Mouse (Mus musculus): ENCODE measurements at regions not wholly inside any gene's neighbourhood (a gene's known extent, or its start where the extent isn't known, plus 50 kb on each side); places are given as distances from the start of the nearest gene placed in this dataset.
A peak's percentile ranks its signal among the peaks of the same experiment; 100 is the strongest.

DNA sequence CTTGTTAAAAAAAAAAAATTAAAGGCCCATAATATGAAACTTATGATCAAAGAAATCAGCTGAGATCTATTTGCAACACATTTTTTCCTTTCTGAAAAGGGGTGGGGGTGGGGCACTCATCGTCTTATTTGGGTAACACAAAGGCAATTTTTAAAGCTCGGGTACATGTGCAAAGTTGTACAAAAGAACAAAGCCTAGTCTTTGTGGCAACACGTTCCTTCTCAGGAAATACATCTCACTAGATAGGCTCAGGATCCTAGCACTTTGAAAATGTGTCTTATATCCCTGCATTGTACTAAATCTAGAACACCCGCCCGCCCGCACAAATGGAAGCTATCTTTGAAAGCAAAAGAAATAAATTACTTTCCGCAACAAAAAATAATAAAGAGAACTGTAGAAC is 158.2 kb downstream of the Sox4 start:
- DNase-seq (ENCODE audit: low spot score in 2 of 2) = peak in 1 of 2 experiments; percentile 37

DNA sequence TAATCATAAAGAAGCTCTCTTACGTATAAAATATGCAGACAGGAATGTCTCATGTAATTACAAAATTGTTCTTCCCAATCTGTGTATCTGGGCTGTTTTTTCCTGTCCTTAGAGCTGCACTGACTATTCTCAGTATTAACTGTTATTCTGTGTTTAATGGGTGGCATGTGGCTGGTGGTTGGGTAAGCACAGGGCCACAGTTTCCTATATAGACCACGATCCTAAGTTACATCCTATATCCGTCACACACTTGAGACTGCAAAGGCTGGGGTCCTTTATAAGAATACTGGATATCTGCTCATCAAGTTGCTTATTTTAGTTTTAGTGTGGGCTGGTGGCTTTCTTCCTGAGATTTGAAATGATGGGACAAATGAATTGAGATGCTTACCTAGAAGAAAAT is 159.0 kb downstream of the Sox4 start:
- no peak for DNase-seq (ENCODE audit: low spot score in 2 of 2)

DNA sequence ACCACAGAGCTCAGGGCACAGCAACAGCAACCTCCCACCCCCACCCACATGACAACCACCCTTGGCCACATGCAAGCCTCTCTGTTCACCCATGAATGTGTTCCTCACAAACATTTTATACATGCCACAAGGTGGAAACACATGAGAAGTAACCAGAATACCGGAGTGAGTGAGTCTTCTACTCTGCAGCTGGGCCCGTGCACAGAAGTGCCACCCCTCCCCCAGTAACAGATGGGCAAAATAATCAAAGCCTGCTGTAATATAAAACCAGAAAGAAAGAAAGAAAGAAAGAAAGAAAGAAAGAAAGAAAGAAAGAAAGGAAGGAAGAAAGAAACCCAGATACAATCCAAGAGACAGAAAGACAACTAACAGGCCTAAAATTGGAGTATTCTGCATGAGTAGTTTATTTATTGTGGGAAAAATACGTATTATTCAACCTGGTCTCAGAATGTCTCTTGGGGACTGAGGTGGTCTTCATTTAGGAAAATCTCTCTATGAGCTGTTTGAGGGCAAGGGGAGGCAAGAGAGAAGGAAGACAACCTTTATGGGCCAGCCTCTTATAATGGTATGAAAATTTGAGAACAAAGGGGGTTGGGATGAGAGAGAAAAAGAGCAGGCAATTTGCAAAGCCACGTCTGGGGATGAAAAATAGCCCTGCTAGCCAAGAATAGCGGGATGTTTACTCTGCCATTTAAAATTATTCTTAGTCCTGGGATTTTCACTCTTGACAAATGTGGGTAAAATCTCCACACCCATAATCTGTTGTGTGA is 160.2 kb downstream of the Sox4 start:
- no peak for DNase-seq (ENCODE audit: low spot score in 2 of 2)

DNA sequence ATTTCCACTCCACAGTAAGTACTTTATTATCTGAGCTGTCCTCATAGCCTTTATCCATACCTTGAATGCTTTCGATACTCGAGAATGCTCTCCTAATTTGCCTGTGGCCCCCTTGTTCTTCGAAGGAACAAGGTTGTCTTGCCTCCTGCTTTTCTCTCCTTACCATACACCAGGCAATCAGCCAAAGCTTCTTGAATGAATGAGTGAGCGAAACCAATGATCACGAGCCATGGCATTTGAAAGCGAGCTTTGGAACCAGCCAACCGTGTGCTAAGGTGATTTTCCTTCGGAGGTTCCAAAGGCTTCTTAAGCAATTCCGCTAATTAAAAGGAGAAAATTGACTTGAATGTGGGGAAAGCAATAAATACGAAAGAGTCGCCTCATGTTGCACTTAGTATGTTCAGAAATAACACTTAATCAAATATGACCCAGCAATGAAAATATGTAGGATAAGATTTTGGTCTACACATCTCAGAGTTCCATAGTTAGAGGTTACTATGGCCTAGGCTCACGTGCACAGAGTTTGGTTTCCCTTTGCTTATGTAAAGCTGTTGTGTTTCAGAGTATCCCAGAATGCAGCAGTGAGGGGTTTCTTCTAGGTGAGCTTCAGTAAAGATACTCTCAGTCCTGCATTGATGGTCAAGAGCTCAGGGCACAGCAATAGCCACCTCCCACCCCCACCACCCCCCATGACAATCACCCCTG is 160.9 kb downstream of the Sox4 start:
- DNase-seq (ENCODE audit: low spot score in 2 of 2) = no peak

DNA sequence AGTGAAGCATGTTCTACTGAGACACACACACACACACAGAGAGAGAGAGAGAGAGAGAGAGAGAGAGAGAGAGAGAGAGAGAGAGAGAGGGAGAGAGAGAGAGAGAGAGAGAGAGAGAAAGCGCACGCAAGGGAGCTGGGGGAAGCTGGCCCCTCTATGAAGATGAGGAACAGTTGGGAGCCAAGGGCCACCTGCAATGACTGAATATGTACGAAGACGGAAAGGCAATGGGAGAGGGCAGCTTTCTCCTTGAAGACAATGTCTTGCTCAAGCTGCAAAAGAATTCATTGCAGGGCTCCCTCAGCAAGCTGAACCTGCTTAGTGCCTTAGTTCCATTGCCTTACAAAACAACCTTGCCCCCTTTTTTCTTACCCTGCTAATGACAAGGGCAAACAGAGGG is 163.1 kb downstream of the Sox4 start:
- no peak for DNase-seq (ENCODE audit: low spot score in 2 of 2)

DNA sequence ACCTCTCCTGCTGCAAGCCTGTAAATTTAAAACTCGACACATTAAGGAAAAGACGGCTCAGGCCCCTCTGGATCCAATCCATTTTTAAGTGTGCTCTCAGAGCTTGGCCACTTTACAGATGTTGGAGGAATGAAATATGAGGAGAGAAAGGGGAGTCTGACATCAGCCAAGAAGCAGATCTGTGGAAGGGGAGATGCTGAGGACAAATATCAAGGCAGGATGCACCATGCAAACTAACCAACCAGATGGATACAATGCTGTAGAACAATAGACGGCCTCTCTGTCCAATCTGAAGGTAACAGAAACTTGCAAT is 166.2 kb downstream of the Sox4 start:
- no peak for DNase-seq (ENCODE audit: low spot score in 2 of 2)

DNA sequence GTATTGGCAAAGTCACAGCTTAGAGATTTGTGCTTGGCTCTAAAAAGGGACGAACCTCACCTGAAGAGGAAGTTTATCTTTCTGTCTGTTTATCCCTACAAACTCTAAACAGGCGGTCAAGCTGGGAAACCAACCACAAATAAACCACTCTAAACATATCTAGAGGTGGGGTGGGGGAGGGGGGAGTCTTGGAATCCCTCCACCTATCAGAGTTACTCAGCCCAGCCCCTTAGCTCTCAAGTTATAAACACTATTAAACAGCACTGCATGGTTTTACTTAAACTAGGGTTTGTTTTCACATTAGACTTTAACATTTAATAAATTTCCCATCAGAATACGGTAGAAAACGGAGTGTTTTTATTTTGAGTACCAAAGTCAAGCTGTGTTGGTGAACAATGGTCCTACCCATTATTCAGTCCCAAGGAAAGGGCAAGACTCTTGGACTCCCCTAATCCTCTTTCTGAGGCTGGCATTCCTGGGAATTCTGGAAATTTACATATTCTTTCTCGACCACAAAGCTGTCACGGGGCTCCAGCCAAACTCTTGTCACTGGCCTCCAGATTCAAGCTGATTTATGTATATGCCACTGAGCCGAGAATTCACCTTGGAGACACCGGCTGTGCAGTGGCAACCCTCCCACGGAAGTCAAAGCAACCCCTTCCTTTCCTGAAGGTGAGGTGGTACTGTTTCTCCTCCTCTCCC is 166.7 kb downstream of the Sox4 start:
- no peak for DNase-seq (ENCODE audit: low spot score in 2 of 2)

DNA sequence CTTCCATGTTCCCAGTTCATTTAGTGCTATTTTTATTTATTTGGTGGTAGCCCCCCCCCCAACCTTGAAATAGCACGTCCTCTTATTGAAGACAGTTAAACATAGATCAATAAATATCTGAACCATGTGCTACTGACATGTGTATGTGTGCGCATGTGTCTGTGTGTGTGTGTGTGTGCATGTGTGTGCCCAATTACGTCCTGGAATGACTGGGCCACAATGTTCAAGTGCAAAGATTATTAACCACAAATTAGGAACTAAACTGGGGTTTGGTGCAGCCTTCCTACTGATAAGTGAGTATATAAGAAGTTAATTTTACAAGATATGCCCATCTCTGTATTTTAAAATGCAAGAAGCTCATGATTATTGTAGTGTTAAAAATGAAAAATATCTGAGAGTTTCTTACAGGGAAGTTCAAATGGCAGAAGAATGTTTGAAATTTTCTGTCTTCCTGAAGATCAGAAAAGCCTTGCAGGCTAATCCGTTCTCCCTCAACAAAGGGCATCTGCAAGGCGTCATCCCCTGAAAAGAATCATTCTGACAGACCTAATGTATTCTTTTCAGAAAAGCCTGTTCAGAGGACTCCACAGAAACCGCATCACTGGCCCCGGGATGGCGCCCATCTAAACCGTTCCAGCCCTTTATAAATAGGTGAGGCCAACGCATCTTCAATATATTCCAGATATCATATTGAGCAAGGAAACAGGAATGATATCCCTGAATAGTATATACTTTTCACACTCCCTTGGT is 170.8 kb downstream of the Sox4 start:
- DNase-seq (ENCODE audit: low spot score in 2 of 2) = no peak

DNA sequence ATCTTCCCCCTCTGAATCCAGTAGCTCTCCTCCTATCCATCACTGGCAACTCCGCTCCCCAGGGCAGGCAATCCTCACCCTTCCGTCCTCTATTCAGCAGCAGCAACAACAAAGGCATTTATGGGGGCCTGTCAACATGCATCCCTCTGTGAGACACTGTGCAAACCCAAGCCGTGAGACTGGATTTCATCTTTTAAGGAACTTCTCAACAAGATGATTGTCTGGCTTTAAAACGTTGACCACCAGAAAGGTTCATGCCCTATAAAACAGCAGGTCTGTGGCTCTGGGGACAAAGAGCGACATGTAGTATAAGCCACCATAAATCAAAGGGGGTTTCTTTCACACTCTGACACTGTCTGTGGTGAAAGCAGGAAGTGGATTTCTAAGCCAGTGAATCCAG is 171.4 kb downstream of the Sox4 start:
- no peak for DNase-seq (ENCODE audit: low spot score in 2 of 2)

DNA sequence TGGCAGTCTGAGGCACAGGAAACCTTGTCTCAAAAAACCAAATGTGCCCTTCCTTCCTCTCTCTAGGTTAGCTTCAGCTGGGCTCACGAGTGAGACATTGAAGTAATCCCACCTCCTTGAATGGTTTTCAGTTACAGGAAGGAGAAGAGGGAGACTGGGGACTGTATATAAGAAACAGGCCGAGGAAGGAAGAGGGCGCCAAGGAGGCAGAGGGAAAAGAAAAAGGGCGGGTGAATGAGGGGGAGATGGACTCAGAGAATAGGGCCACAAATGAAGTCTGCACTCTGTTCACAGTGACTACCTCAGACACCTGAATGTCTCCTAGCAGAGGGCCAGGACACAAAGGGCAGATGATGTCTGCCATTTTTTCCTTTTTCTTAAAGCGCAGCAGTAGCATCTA is 171.9 kb downstream of the Sox4 start:
- no peak for DNase-seq (ENCODE audit: low spot score in 2 of 2)

DNA sequence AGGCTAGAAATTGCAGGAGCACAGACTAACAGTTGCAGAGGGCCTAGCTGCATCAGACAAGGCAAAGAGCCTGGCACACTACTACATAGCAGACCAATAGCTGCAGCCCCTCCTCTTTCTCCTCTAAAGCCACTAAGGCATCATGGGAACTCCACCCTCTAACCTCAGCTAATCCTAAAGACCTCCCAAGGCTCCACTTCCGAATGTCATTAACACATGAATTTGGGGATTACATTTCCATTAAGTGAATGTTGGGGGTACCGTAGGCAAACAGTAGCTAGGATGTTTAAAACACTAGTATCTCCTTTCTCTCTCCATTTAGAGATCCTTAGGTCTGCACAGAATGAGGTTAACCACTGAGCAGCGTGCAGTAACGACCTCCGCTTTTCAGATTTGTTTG is 173.1 kb downstream of the Sox4 start:
- DNase-seq (ENCODE audit: low spot score in 2 of 2) = no peak

DNA sequence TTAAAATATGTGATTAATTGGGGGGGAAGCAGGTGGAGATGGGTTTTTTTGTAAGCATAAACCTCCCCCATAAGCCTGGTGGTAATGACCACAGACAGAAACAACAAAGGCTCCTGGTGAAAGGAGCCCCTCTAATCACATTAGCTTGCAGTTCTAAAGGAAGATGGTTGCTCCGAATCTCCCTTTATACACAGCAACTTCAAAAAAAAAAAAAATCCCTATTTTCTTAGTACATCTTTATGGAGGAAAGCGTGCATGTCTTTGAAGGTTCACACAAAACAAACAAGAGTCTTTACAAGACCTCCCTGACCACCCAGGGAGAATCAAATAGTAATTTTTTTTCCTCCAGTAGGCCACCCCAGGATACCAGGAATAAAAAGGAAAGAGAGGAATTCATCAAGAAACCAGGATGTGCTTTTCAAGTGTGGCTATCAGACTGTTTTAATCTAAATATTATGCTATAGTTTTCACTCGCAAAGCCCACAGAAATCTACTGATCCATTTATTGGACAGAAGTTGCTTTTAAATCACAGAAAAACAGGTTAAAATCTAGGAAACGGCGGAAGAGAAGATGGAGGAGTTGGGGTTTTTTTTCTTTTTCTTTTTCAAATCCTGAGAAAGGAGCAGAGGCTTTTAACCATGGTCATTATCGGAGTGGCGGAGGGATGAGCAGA is 178.2 kb downstream of the Sox4 start:
- no peak for DNase-seq (ENCODE audit: low spot score in 2 of 2)

DNA sequence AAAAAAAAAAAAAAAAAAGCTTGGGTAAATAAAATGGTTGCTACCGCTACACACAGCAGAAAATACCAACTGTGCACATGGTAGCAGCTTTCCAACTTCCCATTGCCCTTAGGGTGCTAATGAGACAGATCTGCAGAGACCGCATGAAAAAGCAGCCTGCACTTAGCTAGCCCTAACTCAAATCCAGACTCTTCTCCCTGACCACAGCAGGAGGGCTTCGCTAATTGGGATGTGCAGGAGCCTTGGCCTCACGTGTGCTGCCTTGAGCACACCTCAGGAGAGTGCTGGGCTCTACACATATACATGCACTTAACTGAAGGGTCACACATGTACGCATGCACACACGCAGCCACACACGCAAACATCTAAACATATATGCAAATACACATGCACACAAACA is 178.9 kb downstream of the Sox4 start:
- DNase-seq (ENCODE audit: low spot score in 2 of 2) = no peak

DNA sequence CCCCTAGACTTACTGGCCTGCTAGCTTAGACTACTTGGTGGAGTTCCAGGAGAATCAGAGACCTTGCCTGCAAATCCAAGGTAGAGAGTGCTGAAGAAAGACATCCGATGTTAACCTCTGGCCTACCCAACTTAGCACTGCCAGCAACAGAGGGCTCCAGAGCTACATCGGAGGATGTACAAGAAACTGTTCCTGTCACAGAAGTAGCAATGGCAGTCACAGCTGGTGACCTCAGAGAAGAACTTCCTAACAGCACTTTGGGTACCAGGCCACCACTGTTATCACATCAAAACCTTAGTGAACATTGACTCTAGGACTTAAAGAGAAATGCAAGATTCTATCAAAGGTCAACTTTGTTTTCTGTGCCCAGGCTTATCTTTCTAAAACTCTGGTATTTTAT is 180.0 kb downstream of the Sox4 start:
- no peak for DNase-seq (ENCODE audit: low spot score in 2 of 2)

DNA sequence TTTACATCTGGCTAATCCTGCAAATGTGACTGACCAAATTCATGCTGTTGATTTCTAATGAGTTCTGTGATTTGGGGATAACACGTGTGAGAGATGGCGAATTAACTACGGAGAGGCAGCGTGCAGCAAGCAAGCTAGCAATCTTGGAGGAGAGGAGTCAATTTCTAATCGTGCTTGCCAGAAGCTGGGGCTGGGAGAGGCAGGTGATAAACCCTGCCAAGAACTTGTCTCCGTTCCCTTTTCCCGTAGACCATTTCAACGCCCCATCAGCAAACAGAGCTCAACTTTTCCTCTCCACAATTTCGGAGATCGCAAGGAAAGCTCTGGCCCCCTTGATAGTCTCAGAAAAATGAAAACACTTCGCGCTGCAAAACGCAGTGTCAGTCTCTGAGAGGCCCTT is 183.0 kb downstream of the Sox4 start:
- DNase-seq (ENCODE audit: low spot score in 2 of 2) = no peak

DNA sequence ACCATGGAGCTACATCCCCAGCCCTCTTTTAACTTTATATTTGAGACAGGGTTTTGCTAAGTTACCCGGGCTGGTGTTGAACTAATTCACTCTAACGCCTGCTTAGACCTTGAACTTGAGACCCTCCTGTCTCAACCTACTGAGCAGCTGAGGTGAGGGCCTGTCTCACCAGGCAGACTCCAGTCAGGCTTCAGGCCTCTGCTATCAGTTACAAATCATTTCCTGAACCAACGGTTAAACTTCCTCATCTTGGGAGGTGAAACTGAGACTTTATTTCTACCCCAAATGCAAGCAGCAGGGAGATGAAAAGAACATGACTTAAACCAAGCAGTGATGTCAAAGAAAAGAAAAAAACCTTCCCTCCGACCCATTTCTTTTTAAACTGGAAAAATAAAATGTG is 183.5 kb downstream of the Sox4 start:
- no peak for DNase-seq (ENCODE audit: low spot score in 2 of 2)

DNA sequence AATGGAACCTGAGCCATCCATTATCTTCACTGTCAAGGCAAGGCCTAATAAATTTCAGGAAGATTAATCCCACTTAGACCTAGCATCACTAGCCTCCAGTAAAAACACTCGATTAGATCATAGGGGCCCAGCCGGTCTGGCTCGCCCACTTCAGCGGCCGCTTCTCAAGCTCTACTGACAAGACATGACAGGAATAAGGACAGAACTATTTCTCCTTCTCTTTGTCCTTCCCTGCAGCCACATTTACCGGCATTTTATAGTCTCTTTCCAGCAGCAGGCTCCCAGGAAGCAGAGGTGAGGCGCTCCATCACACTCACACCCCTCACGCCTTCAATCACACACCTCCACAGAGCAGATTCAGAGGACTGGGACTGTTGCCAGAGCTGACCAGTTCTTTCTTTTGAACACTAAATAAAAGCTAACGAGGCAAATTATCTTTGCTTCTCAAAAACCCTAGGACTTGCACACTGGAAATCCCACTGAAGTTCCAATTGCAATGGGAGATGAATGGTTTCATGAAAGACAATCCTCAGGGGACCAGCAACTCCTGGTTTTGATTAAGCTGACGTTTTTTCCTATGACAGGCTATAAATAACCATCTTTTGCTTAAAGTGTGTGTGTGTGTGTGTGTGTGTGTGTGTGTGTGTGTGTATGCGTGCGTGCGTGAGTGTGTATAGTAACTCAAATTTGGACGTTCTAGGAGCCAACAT is 184.6 kb downstream of the Sox4 start:
- no peak for DNase-seq (ENCODE audit: low spot score in 2 of 2)

DNA sequence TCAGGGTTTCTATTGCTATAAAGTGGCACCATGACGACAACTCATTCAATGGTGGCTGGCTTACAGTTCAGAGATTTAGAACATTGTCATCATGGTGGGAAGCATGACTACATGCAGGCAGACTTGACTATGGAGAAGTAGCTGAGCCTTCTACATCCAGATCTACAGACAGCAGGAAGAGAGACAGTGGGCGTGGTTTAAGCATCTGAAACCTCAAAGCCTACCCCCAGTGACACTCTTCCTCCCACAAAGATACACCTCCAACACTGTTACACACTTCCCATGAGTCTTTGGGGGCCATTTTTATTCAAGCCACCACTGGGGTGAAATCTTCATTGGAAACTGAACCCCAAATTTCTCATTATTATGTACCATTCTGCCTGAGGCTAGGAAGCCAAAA is 191.0 kb downstream of the Sox4 start:
- DNase-seq (ENCODE audit: low spot score in 2 of 2) = no peak

DNA sequence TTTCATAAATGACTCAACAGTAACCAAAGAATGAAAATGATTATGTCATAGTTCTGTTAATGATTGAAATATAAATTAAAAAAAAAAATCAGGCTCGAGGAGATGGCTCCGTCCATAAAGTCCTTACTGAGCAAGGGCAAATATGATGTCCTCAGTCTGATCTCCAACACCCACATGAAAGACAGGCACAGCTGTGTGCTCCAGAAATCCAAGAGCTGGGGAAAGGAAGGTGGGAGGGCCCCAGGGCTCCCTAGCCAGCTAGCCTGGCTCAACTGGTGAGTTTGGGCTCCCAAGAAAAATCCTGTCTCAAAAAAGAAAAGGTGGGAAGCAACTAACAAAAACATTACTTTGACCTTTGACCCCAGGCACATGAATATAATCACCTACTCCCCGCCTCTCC is 194.5 kb downstream of the Sox4 start:
- DNase-seq (ENCODE audit: low spot score in 2 of 2) = no peak

DNA sequence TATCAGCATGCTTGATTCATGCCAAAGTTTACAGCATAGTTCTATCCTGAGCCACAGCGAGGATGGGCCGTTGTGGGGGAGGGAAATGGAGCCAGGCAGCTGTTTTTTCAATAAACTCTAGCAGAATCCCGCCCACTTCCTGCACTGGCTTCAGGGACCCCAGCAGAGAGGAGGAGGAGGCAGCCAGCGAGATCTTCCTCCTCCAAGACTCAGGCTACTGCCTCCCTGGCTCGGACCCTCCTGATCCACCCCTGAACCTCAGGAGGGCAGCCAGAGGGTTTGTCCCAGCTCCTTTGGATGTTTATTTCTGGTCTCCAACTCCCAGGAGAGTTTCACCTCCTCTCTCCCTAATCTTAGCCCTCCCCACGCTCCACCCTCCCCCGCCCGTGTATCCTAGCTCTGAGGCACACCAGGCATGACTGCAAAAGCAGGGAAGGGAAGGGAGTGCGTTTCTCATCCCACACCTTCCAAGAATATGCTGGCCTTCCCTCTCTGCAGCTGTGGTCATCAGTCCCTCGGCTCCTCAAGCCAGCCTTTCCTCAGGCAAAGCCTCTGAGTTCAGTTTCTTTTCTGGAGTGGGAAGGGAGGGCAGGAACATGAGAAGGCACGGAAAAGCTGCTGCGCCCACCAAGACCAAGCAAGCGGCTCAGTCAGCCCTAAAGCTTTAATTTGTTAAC is 195.5 kb downstream of the Sox4 start:
- peak; percentile 76 to 80 for DNase-seq (ENCODE audit: low spot score in 2 of 2)
